Mouse (Mus musculus) bone marrow, adult 2 months (tissue): ENCODE results near the gene Phtf1. TPM values are rescaled to one million over a fixed set of nuclear protein-coding genes. Genes with fewer than 3 reads are reported as not detected.
A peak's percentile ranks its signal among the peaks of the same experiment; 100 is the strongest.

Experiments
- H3K27ac ChIP-seq: fragments of 200-500 bp; 2 replicates; pipeline ENCODE4 v1.5.1; 2012; ENCODE audit warnings: low read depth, mild to moderate bottlenecking, control low read depth, inconsistent platforms, low read length; ENCODE audit not compliant: control insufficient read depth, poor library complexity, insufficient read depth
- H3K4me1 ChIP-seq: fragments of 200-500 bp; 2 replicates; pipeline ENCODE4 v1.6.1; 2011; ENCODE audit warnings: low read length; ENCODE audit not compliant: control insufficient read depth, insufficient read depth
- H3K4me3 ChIP-seq: fragments of 200-500 bp; replicated peaks from 2 replicates; pipeline ENCODE3; 2011; ENCODE audit warnings: mild to moderate bottlenecking, low read depth, low read length, control low read depth; ENCODE audit not compliant: control insufficient read depth
- CTCF ChIP-seq: fragments of 200-500 bp; IDR thresholded peaks from 2 replicates; pipeline ENCODE4 v1.5.1; 2011; ENCODE audit warnings: low read length, control low read depth; ENCODE audit not compliant: control insufficient read depth, insufficient read depth
- POLR2A ChIP-seq: fragments of 200-500 bp; IDR thresholded peaks from 2 replicates; pipeline ENCODE4 v1.6.1; 2011; ENCODE audit warnings: low read depth, mild to moderate bottlenecking, control low read depth, low read length, borderline replicate concordance; ENCODE audit not compliant: control insufficient read depth
- WGBS: fragments of 180-500 bp; shearing (Covaris S2); methylation state at CpG from one replicate; pipeline ENCODE4 v1.1.7; 2018; 5-methylcytosine and 5-hydroxymethylcytosine counted together
- polyA plus RNA-seq: library from polyadenylated mRNA; stranded (reverse); fragments of >200 nt; gene quantifications from 2 replicates; pipeline ENCODE4 v1.2.4, GENCODE M21; 2011; ENCODE audit warnings: low replicate concordance; ENCODE audit not compliant: missing spikeins, insufficient read depth, insufficient read length

The Phtf1 gene
- polyA plus RNA-seq: 15.1 and 23.1 TPM in 2 replicates

- H3K4me1 ChIP-seq: no peaks in the 10 kb centered on the region; the same call in 1 of the 2 replicates
- H3K27ac ChIP-seq: peak within 1 kb of the TSS; percentile 85
- no peak for TF ChIP-seq CTCF
- peak; percentile 82; the same call in 1 of the 2 replicates for TF ChIP-seq POLR2A
- WGBS: under 1% methylated on average over 70 of the region's 70 CpGs
- peak within 1 kb of the TSS; percentile 91 for H3K4me3 ChIP-seq
Observed at GRCm38 (mm10) chr3:103967861-103968691, at the start of gene Phtf1. TSS of gene Phtf1 (plus strand) at chr3:103968110.

- H3K27ac ChIP-seq: no peak overlapping the region
- peaks cover 4% of the 10 kb centered on the region for H3K4me1 ChIP-seq
- 88% methylated on average over 1 of the region's 1 CpGs for WGBS
- TF ChIP-seq POLR2A (no peak), CTCF (no peak)
- no peak overlapping the region for H3K4me3 ChIP-seq
Observed at GRCm38 (mm10) chr3:103920094-103920493, 47.8 kb upstream of the Phtf1 start.

DNA sequence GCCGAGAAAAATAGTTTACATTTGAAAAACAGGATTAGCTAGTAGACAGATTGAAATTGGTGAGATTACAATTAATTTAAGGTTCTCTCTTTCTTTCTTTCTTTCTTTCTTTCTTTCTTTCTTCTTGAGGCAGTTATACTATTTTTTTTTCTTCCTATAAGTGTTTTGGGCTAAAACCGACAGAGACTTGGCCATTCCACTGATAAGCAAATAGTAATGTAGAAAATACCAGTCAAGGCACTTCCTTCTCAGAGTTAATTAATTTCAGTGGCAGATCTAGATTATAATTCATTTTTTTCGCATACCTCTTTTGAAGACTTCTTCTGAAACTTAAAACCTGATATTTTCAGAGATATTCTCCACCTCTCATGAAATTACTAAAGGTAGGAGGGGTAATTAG lies 42.6 kb upstream of the Phtf1 start:
- Histone ChIP-seq H3K4me1 (peaks cover 2% of the 10 kb centered on the region; the same call in 1 of the 2 replicates), H3K4me3 (no peak overlapping the region), H3K27ac (no peak overlapping the region)
- 54% methylated on average over 3 of the region's 3 CpGs for WGBS
- no peak for TF ChIP-seq POLR2A
- no peak for TF ChIP-seq CTCF

DNA sequence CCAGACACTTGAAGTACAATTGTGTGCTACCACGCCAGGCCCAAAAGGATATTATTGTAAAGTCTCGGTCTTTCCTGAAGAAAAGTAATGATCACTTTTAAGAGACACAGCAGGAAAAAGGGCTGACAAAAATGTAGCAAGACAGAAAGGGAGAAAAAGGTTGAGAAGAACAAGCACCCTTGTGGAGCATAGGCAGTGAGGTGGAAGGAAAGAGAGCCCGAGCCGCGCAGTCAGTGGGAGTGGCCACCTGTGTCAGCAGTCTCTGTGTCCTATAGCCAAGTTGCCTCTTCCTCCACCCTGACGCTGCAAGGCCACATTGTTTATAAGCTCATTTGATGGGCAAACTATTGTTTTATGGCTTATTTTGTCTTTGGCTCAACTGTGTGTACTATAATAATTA lies 40.4 kb upstream of the Phtf1 start:
- WGBS: 9% methylated on average over 6 of the region's 6 CpGs
- Histone ChIP-seq H3K4me1 (peaks cover 2% of the 10 kb centered on the region; the same call in 1 of the 2 replicates), H3K27ac (no peak overlapping the region), H3K4me3 (no peak overlapping the region)
- TF ChIP-seq CTCF: no peak
- TF ChIP-seq POLR2A: no peak

- no peak overlapping the region for H3K27ac ChIP-seq
- TF ChIP-seq CTCF (no peak), POLR2A (no peak)
Observed at GRCm38 (mm10) chr3:103944794-103945562, 22.9 kb upstream of the Phtf1 start.

GRCm38 (mm10) chr3:103948666-103949065 lies 19.2 kb upstream of the Phtf1 start:
- 81% methylated on average over 7 of the region's 7 CpGs for WGBS
- no peak for TF ChIP-seq POLR2A
- TF ChIP-seq CTCF: no peak
- Histone ChIP-seq H3K27ac (no peak overlapping the region), H3K4me3 (no peak overlapping the region), H3K4me1 (no peaks in the 10 kb centered on the region; the same call in 1 of the 2 replicates)

More at GRCm38 (mm10) chr3:103944794-103945562, 22.9 kb upstream of the Phtf1 start:
- H3K4me1 ChIP-seq: no peaks in the 10 kb centered on the region; the same call in 1 of the 2 replicates
- WGBS: 69% methylated on average over 1 of the region's 1 CpGs
- H3K4me3 ChIP-seq: no peak overlapping the region

- 81% methylated on average over 3 of the region's 3 CpGs for WGBS
- no peak for TF ChIP-seq POLR2A
- TF ChIP-seq CTCF: no peak
- H3K4me3 ChIP-seq: no peak overlapping the region
- no peak overlapping the region for H3K27ac ChIP-seq
- H3K4me1 ChIP-seq: no peaks in the 10 kb centered on the region; the same call in 1 of the 2 replicates
Observed at GRCm38 (mm10) chr3:103960622-103961021, 7.3 kb upstream of the Phtf1 start.

DNA sequence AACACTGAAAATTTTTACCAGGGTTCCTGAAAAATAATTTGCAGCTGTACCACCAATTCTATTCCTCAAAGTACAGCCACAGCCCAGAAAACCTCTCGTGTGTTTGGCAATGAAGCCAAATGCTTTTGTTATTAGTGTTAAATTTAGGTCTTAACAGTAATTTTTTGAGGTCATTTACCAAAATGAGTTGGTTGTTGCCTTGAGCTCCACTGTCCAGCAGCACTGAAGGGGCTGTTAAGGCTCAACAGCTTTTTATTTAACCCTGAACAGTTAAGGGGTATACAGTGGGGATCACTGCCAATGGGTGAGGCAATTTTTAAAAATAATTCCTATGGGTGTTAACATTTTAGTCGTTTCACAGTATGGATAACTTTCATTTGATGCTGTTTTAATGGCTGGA lies 679 bp upstream of the Phtf1 start:
- no peak overlapping the region for H3K27ac ChIP-seq
- H3K4me1 ChIP-seq: no peaks in the 10 kb centered on the region; the same call in 1 of the 2 replicates
- TF ChIP-seq POLR2A (no peak), CTCF (no peak)
- WGBS: 17% methylated on average over 2 of the region's 2 CpGs
- H3K4me3 ChIP-seq: peak overlapping the region; percentile 43
